Mouse (Mus musculus): ENCODE data around the gene Lefty2.
A peak's percentile ranks its signal among the peaks of the same experiment; 100 is the strongest.
"Not testable (repeated sequence)": the region's sequence is repeated elsewhere in the genome, so short reads cannot be mapped to it uniquely, and the experiment has no call there.

Lefty2 gene

DNA sequence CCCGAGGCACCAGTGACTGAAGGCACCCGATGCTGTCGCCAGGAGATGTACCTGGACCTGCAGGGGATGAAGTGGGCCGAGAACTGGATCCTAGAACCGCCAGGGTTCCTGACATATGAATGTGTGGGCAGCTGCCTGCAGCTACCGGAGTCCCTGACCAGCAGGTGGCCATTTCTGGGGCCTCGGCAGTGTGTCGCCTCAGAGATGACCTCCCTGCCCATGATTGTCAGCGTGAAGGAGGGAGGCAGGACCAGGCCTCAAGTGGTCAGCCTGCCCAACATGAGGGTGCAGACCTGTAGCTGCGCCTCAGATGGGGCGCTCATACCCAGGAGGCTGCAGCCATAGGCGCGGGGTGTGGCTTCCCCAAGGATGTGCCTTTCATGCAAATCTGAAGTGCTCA lies 44.7 kb downstream of the Lefty2 start:
- not testable (repeated sequence) for DNase-seq

- not testable (repeated sequence) for DNase-seq
These were observed 45.9 kb downstream of the Lefty2 start for GRCm38 (mm10) chr1:180938781-180939180.

DNA sequence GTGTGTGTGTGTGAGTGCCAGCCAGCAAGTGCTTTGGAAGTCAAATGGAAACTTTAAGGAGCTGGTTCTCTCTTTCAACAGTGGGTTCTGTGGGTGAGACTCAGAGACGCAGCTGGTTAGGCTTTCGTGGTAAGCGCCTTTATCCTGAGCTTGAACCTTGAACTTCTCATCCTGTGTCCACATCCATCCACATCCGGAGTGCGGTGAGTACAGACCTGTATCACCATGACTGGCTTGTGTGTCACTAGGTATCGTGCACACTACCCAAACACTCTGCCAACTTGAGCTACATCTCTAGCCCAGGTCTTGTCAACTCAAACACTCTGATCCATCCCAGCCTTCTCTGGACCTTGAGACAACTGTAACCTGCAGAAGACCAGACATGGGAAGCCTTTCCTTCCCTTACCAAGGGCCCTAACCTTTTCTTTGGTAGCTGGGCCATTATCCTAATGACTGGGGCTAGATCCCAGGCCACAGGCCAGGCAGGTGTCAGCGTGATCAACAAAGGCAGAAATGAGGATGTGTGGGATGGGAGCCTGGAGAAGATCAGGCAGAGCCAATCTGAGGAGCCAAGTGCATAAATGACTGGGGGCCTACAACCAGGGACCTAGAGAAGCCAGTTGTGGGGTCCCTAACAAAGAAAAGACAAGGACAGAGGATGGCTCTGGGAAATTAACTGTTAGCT lies 48.0 kb downstream of the Lefty2 start:
- DNase-seq, result no peak

- no peak for DNase-seq
These were observed 48.8 kb downstream of the Lefty2 start for GRCm38 (mm10) chr1:180941726-180942125.

- DNase-seq, result peak; percentile 80 to 87
These were observed 49.5 kb downstream of the Lefty2 start, which contains the start of gene Tmem63a for GRCm38 (mm10) chr1:180942166-180943031. Gene Tmem63a (plus strand): TSS chr1:180942344.

DNA sequence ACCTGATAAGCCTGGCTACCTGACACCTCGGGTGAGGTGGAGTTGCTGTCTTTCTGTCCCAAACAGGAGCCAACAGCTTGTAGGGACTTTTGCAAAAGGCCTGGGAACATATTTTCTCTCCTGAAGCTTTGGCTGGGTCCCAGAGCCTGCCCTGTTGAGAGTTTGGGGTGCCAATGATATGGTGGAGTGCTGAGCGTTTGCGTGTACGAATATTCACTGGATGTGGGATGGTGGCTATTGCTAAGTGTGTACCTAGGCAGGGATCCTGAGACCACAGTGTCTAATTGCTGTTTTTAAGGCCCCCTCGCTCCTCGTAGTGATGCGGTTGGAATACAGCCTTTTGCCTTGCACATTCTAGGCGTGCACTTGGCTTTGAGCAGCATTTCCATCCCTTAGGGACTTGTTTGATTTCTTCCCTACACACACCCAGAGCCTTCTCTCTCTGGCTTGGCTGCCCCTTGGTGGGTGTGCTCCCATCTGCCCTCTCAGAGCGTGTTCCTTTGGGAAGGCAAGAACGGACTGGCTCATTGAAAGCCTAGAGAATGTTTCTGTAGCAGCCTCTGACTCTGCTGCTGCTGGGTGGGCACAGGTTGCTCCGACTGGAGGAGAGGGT lies 50.2 kb downstream of the Lefty2 start:
- DNase-seq, result no peak

DNA sequence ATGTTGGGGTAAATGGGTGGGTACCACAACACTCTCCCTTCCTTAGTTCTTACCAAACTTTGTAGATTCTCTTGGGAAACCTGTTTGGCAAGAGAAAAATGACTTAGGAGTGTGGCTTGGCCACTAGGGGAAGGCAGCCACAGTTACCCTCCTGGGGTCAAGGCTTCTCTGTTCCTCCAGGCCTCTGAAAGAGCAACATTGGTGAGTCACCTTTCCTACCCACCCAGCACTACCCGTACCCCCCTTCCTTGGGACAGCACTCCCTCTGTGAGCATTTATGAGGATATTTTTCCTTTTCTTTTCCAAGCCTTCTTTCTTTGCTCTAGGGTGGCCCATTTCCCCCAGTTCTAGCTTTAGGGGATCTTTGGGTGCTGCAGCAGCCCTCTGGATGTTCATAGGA lies 51.0 kb downstream of the Lefty2 start:
- DNase-seq, result no peak

- DNase-seq, result no peak
These were observed 51.6 kb downstream of the Lefty2 start for GRCm38 (mm10) chr1:180944553-180944952.

- peak; percentile 31 to 35 for DNase-seq
These were observed 52.4 kb downstream of the Lefty2 start for GRCm38 (mm10) chr1:180945001-180945980.

- no peak for DNase-seq
These were observed 53.5 kb downstream of the Lefty2 start for GRCm38 (mm10) chr1:180946448-180946847.

Data from kidney, adult 8-10 months (tissue).